Mouse (Mus musculus) lung, postnatal 0 days (tissue): ENCODE measurements around the gene Slc22a19.

Source experiments
- CTCF ChIP-seq: IDR thresholded peaks from 2 replicates; pipeline ENCODE4 v1.5.1; 2016; ENCODE audit warnings: antibody characterized with exemption, mild to moderate bottlenecking
- EP300 ChIP-seq: IDR thresholded peaks from 2 replicates; pipeline ENCODE4 v1.6.1; 2016; ENCODE audit warnings: antibody characterized with exemption, mild to moderate bottlenecking, control low read depth

GRCm38 (mm10) chr19:7648913-7649666, 62.0 kb downstream of the Slc22a19 start:
- TF ChIP-seq EP300 (no peak), CTCF (no peak)
